Mouse (Mus musculus): ENCODE measurements around the gene Adtrp. TPM values are rescaled to one million over a fixed set of nuclear protein-coding genes. Genes with fewer than 3 reads are reported as not detected.

Adtrp gene
- 0.64 TPM in 1 of 2 replicates, not detected in the other for polyA plus RNA-seq (2012; ENCODE audit: low replicate concordance)

DNA sequence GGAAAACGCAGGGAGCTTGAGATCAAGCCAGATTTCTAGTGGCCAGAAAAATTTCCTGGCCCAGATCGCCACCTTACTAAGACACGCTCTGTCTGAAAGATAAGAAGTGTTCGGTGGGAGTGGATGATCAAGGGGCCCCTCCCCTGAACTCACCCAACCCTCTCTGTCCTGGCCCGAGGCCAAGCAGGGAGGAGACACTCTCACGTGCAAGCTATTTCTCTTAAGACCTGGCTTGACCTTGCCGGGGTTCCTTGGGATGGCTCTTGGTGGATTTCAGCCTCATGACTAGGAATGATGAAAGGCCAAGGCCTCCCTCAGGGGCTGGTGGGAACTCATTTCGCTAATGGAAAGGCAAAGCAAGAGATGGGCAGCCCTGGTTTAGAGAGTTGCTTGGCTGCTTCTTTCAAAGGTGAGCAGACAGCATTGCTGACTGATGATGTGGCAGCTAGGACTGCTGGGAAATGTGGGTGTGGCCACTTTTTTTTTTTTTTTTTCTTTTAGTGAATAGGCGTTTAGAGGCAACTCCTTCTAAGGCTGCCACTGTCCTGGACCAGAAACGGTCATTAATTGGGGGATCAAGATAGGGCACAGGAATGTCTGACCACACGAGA is at the start of gene Adtrp:
Gene Adtrp (minus strand): TSS at position 169 of the 611 bp plus-strand sequence.

Other genes with a start within 250 kb of the Adtrp start
- gene Tmem170b, start 241.8 kb downstream of the Adtrp start, polyA plus RNA-seq (2012; ENCODE audit: low replicate concordance), result 4.3 and 17.8 TPM in 2 replicates
- gene Hivep1, start 204.3 kb upstream of the Adtrp start, polyA plus RNA-seq (2012; ENCODE audit: low replicate concordance), result 38.0 and 104 TPM in 2 replicates